Mouse (Mus musculus) small intestine, adult 2 months (tissue): ENCODE measurements around the gene Mapk6.

Experiments
- CTCF ChIP-seq: fragments of 200-500 bp; IDR thresholded peaks from 2 replicates; pipeline ENCODE4 v1.5.1; 2012; ENCODE audit warnings: low read depth, mild to moderate bottlenecking, control low read depth, inconsistent platforms, low read length, moderate library complexity, mixed read lengths; ENCODE audit not compliant: insufficient replicate concordance, insufficient read length; ENCODE audit errors: extremely low read depth
- POLR2A ChIP-seq: fragments of 200-500 bp; IDR thresholded peaks from 2 replicates; pipeline ENCODE4 v1.6.1; 2012; ENCODE audit warnings: low read depth, mild to moderate bottlenecking, control low read depth, inconsistent platforms, low read length, moderate library complexity

DNA sequence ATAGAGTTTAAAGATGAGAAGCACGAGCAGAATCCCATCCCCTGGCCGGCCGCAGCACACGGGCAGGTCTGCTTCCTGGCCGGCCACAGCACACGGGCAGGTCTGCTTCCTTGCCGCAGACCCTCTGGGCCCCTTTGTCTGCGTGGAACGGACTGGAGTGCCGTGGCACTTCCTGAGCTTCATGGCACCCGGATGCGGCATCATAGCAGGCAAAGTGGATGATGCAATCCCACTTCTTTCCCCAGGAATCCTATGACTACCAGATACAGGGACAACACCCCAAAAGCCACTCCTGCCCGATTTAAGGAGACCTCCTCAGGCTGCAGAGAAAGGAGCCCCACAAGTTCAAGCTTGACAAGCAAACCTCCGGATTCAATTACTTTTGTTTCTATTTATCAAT is 27.0 kb downstream of the Mapk6 start:
- no peak for TF ChIP-seq POLR2A
- TF ChIP-seq CTCF: no peak
